Mouse (Mus musculus): Measurements from ENCODE around the gene Wwc1. TPM values are rescaled to one million over a fixed set of nuclear protein-coding genes. Genes with fewer than 3 reads are reported as not detected.

The Wwc1 gene
- polyA plus RNA-seq, 1 experiment from 2014 or later = 10.3 TPM

- DNase-seq (no peak), ATAC-seq (ENCODE audit: low FRiP score, low TSS enrichment) (no peak)
- no peaks in the 10 kb centered on the region for H3K36me3 ChIP-seq (ENCODE audit: control insufficient read depth, insufficient read depth, low read length)
- WGBS = 80% methylated on average over 12 of the region's 12 CpGs
- no peaks in the 10 kb centered on the region for H3K27me3 ChIP-seq (ENCODE audit: control insufficient read depth, insufficient read depth, low read length)
- H3K9ac ChIP-seq (replicated peaks; ENCODE audit: low read length) = no peak overlapping the region
- H3K4me1 ChIP-seq (ENCODE audit: control insufficient read depth, insufficient read depth, low read length) = peaks cover 13% of the 10 kb centered on the region
- no peak overlapping the region for H3K4me2 ChIP-seq (ENCODE audit: low read length)
- H3K27ac ChIP-seq (replicated peaks; ENCODE audit: low read depth, low read length) = no peak overlapping the region
- H3K4me3 ChIP-seq (replicated peaks; ENCODE audit: low read depth, low read length) = no peak overlapping the region
- no peaks in the 10 kb centered on the region for H3K9me3 ChIP-seq (ENCODE audit: control insufficient read depth, low read length)
Measured at GRCm38 (mm10) chr11:35998048-35998447, 17.7 kb upstream of the Wwc1 start.

GRCm38 (mm10) chr11:35995310-35995709 lies 15.0 kb upstream of the Wwc1 start:
- H3K4me1 ChIP-seq (ENCODE audit: control insufficient read depth, insufficient read depth, low read length) = peaks cover 9% of the 10 kb centered on the region
- no peaks in the 10 kb centered on the region for H3K27me3 ChIP-seq (ENCODE audit: control insufficient read depth, insufficient read depth, low read length)
- no peak overlapping the region for H3K4me2 ChIP-seq (ENCODE audit: low read length)
- no peaks in the 10 kb centered on the region for H3K9me3 ChIP-seq (ENCODE audit: control insufficient read depth, low read length)
- DNase-seq = no peak
- H3K36me3 ChIP-seq (ENCODE audit: control insufficient read depth, insufficient read depth, low read length) = no peaks in the 10 kb centered on the region
- no peak overlapping the region for H3K9ac ChIP-seq (replicated peaks; ENCODE audit: low read length)
- no peak overlapping the region for H3K4me3 ChIP-seq (replicated peaks; ENCODE audit: low read depth, low read length)
- ATAC-seq (ENCODE audit: low FRiP score, low TSS enrichment) = no peak
- H3K27ac ChIP-seq (replicated peaks; ENCODE audit: low read depth, low read length) = no peak overlapping the region

GRCm38 (mm10) chr11:35991846-35992245 lies 11.5 kb upstream of the Wwc1 start:
- WGBS = 82% methylated on average over 2 of the region's 2 CpGs
- Histone ChIP-seq H3K27ac (replicated peaks; ENCODE audit: low read depth, low read length) (no peak overlapping the region), H3K4me1 (ENCODE audit: control insufficient read depth, insufficient read depth, low read length) (no peaks in the 10 kb centered on the region), H3K4me2 (ENCODE audit: low read length) (no peak overlapping the region), H3K4me3 (replicated peaks; ENCODE audit: low read depth, low read length) (no peak overlapping the region), H3K27me3 (ENCODE audit: control insufficient read depth, insufficient read depth, low read length) (no peaks in the 10 kb centered on the region), H3K9ac (replicated peaks; ENCODE audit: low read length) (no peak overlapping the region), H3K9me3 (ENCODE audit: control insufficient read depth, low read length) (no peaks in the 10 kb centered on the region), H3K36me3 (ENCODE audit: control insufficient read depth, insufficient read depth, low read length) (no peaks in the 10 kb centered on the region)
- DNase-seq (no peak), ATAC-seq (ENCODE audit: low FRiP score, low TSS enrichment) (no peak)

- no peak overlapping the region for H3K4me2 ChIP-seq (ENCODE audit: low read length)
- no peak overlapping the region for H3K27ac ChIP-seq (replicated peaks; ENCODE audit: low read depth, low read length)
- H3K9ac ChIP-seq (replicated peaks; ENCODE audit: low read length) = no peak overlapping the region
- no peaks in the 10 kb centered on the region for H3K36me3 ChIP-seq (ENCODE audit: control insufficient read depth, insufficient read depth, low read length)
- H3K9me3 ChIP-seq (ENCODE audit: control insufficient read depth, low read length) = no peaks in the 10 kb centered on the region
- peaks cover 4% of the 10 kb centered on the region; the same call in 1 of the 2 replicates for H3K4me1 ChIP-seq (ENCODE audit: control insufficient read depth, insufficient read depth, low read length)
- no peak for ATAC-seq (ENCODE audit: low FRiP score, low TSS enrichment)
- H3K4me3 ChIP-seq (replicated peaks; ENCODE audit: low read depth, low read length) = no peak overlapping the region
- H3K27me3 ChIP-seq (ENCODE audit: control insufficient read depth, insufficient read depth, low read length) = no peaks in the 10 kb centered on the region
- WGBS = 59% methylated on average over 4 of the region's 4 CpGs
- DNase-seq = no peak
Measured at GRCm38 (mm10) chr11:35989967-35990366, 9.6 kb upstream of the Wwc1 start.

GRCm38 (mm10) chr11:35985841-35986393 lies 5.6 kb upstream of the Wwc1 start:
- Histone ChIP-seq H3K4me1 (ENCODE audit: control insufficient read depth, insufficient read depth, low read length) (peaks cover 4% of the 10 kb centered on the region), H3K27ac (replicated peaks; ENCODE audit: low read depth, low read length) (0 out of 2 replicates have a peak overlapping the region, but pooled peaks have one; percentile 47), H3K4me3 (replicated peaks; ENCODE audit: low read depth, low read length) (peak overlapping the region; percentile 26), H3K4me2 (ENCODE audit: low read length) (peak overlapping the region; percentile 53), H3K27me3 (ENCODE audit: control insufficient read depth, insufficient read depth, low read length) (no peaks in the 10 kb centered on the region), H3K9ac (replicated peaks; ENCODE audit: low read length) (peak overlapping the region; percentile 32; the same call in 1 of the 2 replicates), H3K36me3 (ENCODE audit: control insufficient read depth, insufficient read depth, low read length) (no peaks in the 10 kb centered on the region), H3K9me3 (ENCODE audit: control insufficient read depth, low read length) (no peaks in the 10 kb centered on the region)
- 2% methylated on average over 19 of the region's 19 CpGs for WGBS
- peak; percentile 75 for DNase-seq
- peak; percentile 57; the same call in 1 of the 2 replicates for ATAC-seq (ENCODE audit: low FRiP score, low TSS enrichment)

- WGBS = 90% methylated on average over 3 of the region's 3 CpGs
- no peaks in the 10 kb centered on the region for H3K36me3 ChIP-seq (ENCODE audit: control insufficient read depth, insufficient read depth, low read length)
- H3K27ac ChIP-seq (replicated peaks; ENCODE audit: low read depth, low read length) = no peak overlapping the region
Measured at GRCm38 (mm10) chr11:35982734-35983133, 2.4 kb upstream of the Wwc1 start.

GRCm38 (mm10) chr11:35979733-35980410 lies 455 bp downstream of the Wwc1 start:
- Histone ChIP-seq H3K9me3 (ENCODE audit: control insufficient read depth, low read length) (no peaks in the 10 kb centered on the region), H3K4me2 (ENCODE audit: low read length) (peak overlapping the region; percentile 78), H3K4me3 (replicated peaks; ENCODE audit: low read depth, low read length) (peak overlapping the region; percentile 69), H3K27me3 (ENCODE audit: control insufficient read depth, insufficient read depth, low read length) (no peaks in the 10 kb centered on the region), H3K9ac (replicated peaks; ENCODE audit: low read length) (peak overlapping the region; percentile 76), H3K36me3 (ENCODE audit: control insufficient read depth, insufficient read depth, low read length) (no peaks in the 10 kb centered on the region), H3K4me1 (ENCODE audit: control insufficient read depth, insufficient read depth, low read length) (peaks cover 17% of the 10 kb centered on the region), H3K27ac (replicated peaks; ENCODE audit: low read depth, low read length) (peak overlapping the region; percentile 55)
- peak; percentile 65 for DNase-seq
- ATAC-seq (ENCODE audit: low FRiP score, low TSS enrichment) = peak; percentile 59
- under 1% methylated on average over 54 of the region's 66 CpGs for WGBS

More at GRCm38 (mm10) chr11:35982734-35983133, 2.4 kb upstream of the Wwc1 start:
- H3K9ac ChIP-seq (replicated peaks; ENCODE audit: low read length) = no peak overlapping the region
- H3K4me2 ChIP-seq (ENCODE audit: low read length) = no peak overlapping the region
- no peak overlapping the region for H3K4me3 ChIP-seq (replicated peaks; ENCODE audit: low read depth, low read length)
- ATAC-seq (ENCODE audit: low FRiP score, low TSS enrichment) (no peak), DNase-seq (no peak)
- no peaks in the 10 kb centered on the region for H3K27me3 ChIP-seq (ENCODE audit: control insufficient read depth, insufficient read depth, low read length)
- peaks cover 9% of the 10 kb centered on the region for H3K4me1 ChIP-seq (ENCODE audit: control insufficient read depth, insufficient read depth, low read length)
- H3K9me3 ChIP-seq (ENCODE audit: control insufficient read depth, low read length) = no peaks in the 10 kb centered on the region

GRCm38 (mm10) chr11:35979266-35979732 lies 1.0 kb downstream of the Wwc1 start:
- Histone ChIP-seq H3K9ac (replicated peaks; ENCODE audit: low read length) (peak overlapping the region; percentile 76), H3K27me3 (ENCODE audit: control insufficient read depth, insufficient read depth, low read length) (no peaks in the 10 kb centered on the region), H3K9me3 (ENCODE audit: control insufficient read depth, low read length) (no peaks in the 10 kb centered on the region), H3K27ac (replicated peaks; ENCODE audit: low read depth, low read length) (peak overlapping the region; percentile 55; the same call in 1 of the 2 replicates), H3K36me3 (ENCODE audit: control insufficient read depth, insufficient read depth, low read length) (no peaks in the 10 kb centered on the region), H3K4me2 (ENCODE audit: low read length) (peak overlapping the region; percentile 78), H3K4me1 (ENCODE audit: control insufficient read depth, insufficient read depth, low read length) (peaks cover 17% of the 10 kb centered on the region), H3K4me3 (replicated peaks; ENCODE audit: low read depth, low read length) (peak overlapping the region; percentile 69)
- 3% methylated on average over 12 of the region's 12 CpGs for WGBS
- DNase-seq (peak; percentile 42), ATAC-seq (ENCODE audit: low FRiP score, low TSS enrichment) (no peak)

- peak overlapping the region; percentile 69 for H3K4me3 ChIP-seq (replicated peaks; ENCODE audit: low read depth, low read length)
- H3K9ac ChIP-seq (replicated peaks; ENCODE audit: low read length) = no peak overlapping the region
- ATAC-seq (ENCODE audit: low FRiP score, low TSS enrichment) (no peak), DNase-seq (no peak)
- no peak overlapping the region; the same call in 1 of the 2 replicates for H3K27ac ChIP-seq (replicated peaks; ENCODE audit: low read depth, low read length)
- peaks cover 26% of the 10 kb centered on the region for H3K4me1 ChIP-seq (ENCODE audit: control insufficient read depth, insufficient read depth, low read length)
- peak overlapping the region; percentile 78 for H3K4me2 ChIP-seq (ENCODE audit: low read length)
- H3K36me3 ChIP-seq (ENCODE audit: control insufficient read depth, insufficient read depth, low read length) = no peaks in the 10 kb centered on the region
- no peaks in the 10 kb centered on the region for H3K9me3 ChIP-seq (ENCODE audit: control insufficient read depth, low read length)
- no peaks in the 10 kb centered on the region for H3K27me3 ChIP-seq (ENCODE audit: control insufficient read depth, insufficient read depth, low read length)
- WGBS = 80% methylated on average over 3 of the region's 3 CpGs
Measured at GRCm38 (mm10) chr11:35977796-35978195, 2.5 kb downstream of the Wwc1 start.
